Mouse (Mus musculus) left cerebral cortex, postnatal 36 days (tissue): ENCODE measurements around the gene Tor4a. TPM values are rescaled to one million over a fixed set of nuclear protein-coding genes. Genes with fewer than 3 reads are reported as not detected.

Source experiments
- DNase-seq, 2 experiments: peaks; one replicate each; pipeline ENCODE4 v3.0.0; 2021 to 2022; ENCODE audit warnings: low spot score in 2 of 2, mixed read lengths in 1 of 2
- intact Hi-C: fragments of 180-260 bp; cut with DNase I; formaldehyde crosslinking; loops from one replicate; pipeline ENCODE4 v1.15.1; 2025
- total RNA-seq, 2 experiments: library from RNA; stranded (reverse); gene quantifications; 2 replicates each; pipeline ENCODE4 v1.2.3; 2021

Tor4a gene
- total RNA-seq, 2 experiments from 2014 or later: 1.6 to 2.3 TPM

DNA sequence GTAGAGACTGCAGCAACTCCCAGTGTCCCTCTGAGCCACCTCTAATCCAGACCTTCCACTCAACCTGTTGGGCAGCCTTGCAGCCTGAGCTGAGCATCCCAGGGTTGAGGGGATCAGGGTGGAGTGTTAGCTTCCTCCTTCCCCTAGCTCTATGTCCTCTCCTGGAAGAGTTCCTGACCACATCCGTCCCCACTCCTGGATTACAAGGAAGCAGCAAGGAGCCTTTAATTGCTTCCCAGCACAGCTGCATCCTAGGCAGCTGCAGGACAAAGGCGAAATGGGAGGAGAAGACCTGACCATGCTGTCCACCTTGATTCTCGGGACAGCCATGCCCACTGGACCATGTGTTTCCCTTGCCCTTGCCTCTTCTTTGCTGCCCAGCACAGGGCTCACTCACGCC is 19.6 kb downstream of the Tor4a start:
- intact Hi-C loops: no loop called here
- DNase-seq: no peak

DNA sequence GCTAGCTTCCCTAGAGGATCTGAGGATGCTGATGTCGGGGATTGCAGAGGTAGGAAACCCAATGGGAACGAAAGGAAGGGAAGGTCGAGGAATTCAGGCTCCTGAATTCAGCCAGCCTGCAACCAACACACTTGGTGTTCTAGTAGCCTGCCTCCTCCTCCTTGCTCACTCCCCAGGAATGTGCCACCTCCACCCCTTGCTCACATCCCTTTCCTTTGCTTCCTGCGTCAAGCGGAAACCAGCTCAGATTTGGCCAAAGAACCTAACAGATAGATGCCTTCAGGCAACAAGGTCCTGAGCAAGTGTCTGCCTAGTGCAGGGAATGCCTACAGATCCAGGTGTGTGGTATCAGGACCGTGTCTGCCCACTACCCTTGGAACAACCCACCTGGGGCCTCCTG is 20.1 kb downstream of the Tor4a start:
- DNase-seq: no peak
- intact Hi-C loops: no loop called here

GRCm38 (mm10) chr2:25175690-25176078 is 21.0 kb downstream of the Tor4a start:
- no peak for DNase-seq
- intact Hi-C loops: no loop called here

- DNase-seq: no peak
- intact Hi-C loops: no loop called here
Measured at GRCm38 (mm10) chr2:25174866-25175689, 21.6 kb downstream of the Tor4a start.

DNA sequence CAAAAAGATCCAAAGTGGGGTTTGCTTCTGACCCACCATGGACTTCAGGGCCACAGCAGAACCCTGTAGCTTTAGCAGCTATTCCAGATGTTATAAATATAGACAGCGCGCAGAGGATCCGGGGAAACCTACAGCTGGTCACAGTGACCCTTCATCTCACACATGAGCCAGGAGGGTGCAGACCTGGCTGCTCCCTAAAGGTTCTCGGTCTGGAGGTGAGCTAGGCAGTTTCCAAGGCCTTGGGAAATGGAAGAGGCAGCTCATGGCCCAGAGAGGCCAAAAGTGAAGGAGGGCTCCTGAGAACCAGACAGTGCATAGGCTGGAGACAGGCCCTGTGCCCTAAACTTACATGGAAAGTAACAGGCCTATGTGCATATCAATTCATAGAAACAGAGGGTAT is 22.9 kb downstream of the Tor4a start:
- DNase-seq: no peak
- intact Hi-C loops: no loop called here

DNA sequence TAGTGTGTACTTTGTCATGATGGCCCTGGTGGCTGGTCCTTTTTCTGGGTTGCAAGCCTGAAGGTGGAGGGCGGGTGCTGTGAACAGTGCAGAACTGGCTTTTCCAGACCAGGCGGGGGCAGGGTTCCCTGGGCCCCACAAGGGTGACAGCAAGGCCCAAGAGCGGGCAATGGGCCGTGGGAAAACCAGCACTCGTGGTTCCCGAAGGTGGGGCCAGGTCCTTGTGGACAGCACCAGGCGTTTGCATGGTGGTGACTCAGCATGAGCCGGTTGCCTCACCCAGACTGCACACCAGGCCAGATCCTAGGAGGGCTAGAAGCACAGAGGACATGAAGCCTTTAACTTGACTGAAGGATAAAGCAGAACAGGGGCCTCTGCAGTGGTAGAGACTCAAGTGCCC is 24.1 kb downstream of the Tor4a start:
- no peak for DNase-seq
- intact Hi-C loops: no loop called here

DNA sequence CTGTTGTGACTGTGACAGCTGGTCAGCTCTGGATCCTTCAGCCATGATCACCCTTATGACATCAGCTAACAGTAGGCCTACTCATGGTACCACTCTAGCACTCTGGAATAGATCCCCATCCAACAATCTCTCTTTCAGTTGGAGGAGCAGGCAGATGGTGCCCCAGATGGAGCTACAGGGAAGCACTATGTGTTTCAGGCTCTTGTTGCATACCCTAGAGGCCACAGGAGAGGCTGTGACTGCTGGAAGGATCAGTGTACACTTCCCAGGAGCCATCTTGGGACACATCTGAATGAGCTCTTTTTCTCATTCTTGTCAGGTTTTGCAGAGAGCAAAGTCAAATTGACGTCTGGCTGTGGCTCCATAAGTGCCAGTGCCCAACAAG is 24.9 kb downstream of the Tor4a start:
- intact Hi-C loops: no loop called here
- DNase-seq: no peak

- intact Hi-C loops: no loop called here
- DNase-seq: no peak
Measured at GRCm38 (mm10) chr2:25171101-25171768, 25.5 kb downstream of the Tor4a start.

DNA sequence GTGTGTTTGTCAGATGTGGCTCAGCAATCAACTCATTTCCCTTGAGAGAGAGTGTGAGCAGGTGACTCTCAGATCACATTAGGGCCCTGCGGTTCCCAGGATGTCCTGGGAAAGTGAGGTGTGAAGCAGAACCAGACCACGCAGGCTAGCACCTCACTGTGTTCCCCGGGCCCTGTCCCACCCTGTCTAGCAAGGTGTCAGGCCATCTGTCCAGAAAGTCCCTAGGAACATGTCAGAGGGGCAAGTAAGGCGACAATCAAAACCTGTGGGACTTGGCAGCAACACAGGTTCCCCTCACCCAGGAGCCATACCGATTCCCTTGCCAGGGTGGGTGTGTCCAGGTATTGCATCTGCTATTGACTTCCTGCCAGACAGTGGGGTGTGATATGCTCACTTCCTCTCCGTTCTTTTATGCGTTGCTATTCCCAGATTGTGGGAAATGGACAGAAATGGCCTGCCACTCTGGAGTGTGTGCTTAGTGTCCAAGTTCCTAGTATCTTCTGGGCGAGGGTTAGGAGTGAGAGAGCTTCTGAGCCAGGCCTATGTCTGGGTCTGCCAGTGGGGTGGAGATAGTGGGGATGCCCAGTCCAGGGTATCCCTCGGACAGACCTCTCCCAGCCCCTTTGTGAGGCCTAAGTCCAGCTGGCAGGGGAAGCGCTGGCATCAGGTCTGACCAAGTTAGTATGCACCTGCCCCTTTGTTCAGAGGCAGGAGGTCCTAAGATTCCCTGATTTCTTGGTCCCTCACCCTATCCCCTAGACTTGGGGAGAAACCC is 26.2 kb downstream of the Tor4a start:
- no peak for DNase-seq
- intact Hi-C loops: no loop called here

GRCm38 (mm10) chr2:25169778-25170177 is 26.9 kb downstream of the Tor4a start:
- no peak for DNase-seq
- intact Hi-C loops: no loop called here

- no peak for DNase-seq
- intact Hi-C loops: no loop called here
Measured at GRCm38 (mm10) chr2:25168665-25168978, 28.1 kb downstream of the Tor4a start.

- intact Hi-C loops: no loop called here
- peak in 1 of 2 experiments; percentile 48 for DNase-seq
Measured at GRCm38 (mm10) chr2:25167919-25168664, 28.6 kb downstream of the Tor4a start.

GRCm38 (mm10) chr2:25167481-25167880 is 29.2 kb downstream of the Tor4a start:
- intact Hi-C loops: no loop called here
- DNase-seq: no peak

GRCm38 (mm10) chr2:25157655-25158054 is 39.0 kb downstream of the Tor4a start:
- no peak for DNase-seq
- intact Hi-C loops: no loop called here

DNA sequence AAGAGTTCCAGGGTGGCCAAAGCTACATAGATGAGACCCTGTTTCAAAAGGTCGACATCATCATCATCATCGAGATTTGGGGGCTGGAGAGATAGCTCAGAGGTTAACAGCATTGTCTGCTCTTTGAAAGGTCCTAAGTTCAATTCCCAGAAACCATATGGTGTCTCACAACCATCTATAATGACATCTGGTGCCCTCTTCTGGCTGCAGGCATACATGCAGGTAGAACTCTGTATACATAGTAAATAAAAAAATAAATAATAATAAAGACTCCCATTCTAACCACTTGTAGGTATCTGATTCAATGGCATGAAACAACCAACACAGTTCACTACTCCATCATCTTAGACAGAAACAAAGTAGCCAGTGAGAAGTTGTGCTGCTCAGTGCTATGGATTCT is 39.7 kb downstream of the Tor4a start:
- DNase-seq: no peak
- intact Hi-C loops: no loop called here

- no peak for DNase-seq
- intact Hi-C loops: no loop called here
Measured at GRCm38 (mm10) chr2:25156177-25156576, 40.5 kb downstream of the Tor4a start.

- DNase-seq: no peak
- intact Hi-C loops: no loop called here
Measured at GRCm38 (mm10) chr2:25151280-25151956, 45.3 kb downstream of the Tor4a start.

DNA sequence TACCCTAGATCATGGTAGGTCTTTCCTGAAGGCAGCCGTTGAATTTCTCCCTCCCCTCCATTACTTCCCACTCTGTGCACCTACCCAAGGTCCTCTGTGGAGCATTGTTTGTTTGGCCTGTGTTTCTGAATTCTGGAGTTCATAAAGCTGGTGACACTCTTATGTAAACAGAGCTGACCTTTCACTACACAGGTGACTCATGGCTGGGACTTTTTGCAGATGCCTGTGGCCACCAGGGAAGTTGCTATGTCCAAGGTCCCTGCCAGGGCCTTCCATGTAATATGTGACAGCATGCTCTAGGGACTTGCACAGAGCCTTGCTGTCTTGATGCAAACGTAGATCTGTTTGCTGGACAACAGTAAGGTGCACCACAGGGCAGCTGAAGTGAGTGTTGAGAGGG is 47.0 kb downstream of the Tor4a start:
- no peak for DNase-seq
- intact Hi-C loops: no loop called here

DNA sequence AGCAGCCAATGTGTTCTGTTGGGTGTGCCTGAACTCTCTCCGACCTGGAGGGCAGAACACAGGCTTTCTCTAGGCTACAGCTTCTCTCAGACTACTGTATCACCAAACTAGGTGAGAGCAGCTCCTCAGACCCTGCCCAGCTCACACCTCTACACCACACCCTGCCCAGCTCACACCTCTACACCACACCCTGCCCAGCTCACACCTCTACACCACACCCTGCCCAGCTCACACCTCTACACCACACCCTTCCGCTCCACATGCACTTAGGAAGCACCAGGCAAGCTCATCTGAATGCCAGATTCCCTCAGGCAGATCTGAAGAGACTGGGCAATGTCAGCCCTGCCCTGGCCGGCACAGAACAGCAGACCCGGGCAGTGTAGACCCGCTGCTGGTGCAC is 48.8 kb downstream of the Tor4a start:
- intact Hi-C loops: no loop called here
- DNase-seq: no peak

DNA sequence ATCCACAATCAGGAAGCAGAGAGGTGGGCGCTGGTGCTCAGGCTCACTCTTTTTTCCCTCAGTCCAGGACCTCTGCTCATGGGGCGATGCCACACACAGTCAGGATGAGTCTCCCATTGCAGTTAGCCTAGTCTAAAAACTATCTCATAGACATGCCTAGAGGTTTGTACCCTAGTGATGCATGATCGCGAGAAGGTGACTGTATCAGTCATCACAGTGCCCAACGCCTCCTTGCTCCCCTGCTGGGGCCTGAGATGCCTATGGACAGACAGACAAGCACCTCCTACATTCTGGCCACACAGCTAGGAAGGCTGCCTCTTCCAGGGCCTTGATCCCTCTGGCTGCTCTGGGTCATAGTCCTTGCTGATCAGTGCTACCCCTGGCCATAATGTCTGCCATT is 49.3 kb downstream of the Tor4a start:
- intact Hi-C loops: no loop called here
- DNase-seq: no peak
